Mouse (Mus musculus): Measurements from ENCODE around the gene Pbsn.
"Not testable (repeated sequence)": the region's sequence is repeated elsewhere in the genome, so short reads cannot be mapped to it uniquely, and the experiment has no call there.

The Pbsn gene

DNA sequence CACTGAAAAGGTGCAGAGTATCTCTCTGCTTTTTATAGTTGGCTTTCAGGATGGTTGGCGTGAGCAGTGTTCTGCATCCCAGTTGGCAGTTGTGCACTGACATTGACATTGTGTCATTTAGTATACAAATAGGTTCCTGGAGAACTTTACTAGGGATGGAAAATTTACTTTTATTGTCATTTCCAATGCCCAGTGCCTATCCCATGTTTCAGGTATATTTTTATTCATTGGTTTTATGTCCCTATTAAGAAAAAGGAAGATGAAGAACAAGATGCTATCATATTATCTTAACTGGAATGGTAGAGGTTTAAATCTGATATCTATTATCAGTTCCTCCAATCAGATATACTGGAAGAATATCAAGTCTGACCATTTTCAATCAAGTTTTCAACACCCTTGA is at the start of gene Pbsn:
Pbsn (minus strand) TSS at position 101 of the 400 bp plus-strand sequence.
- DNase-seq: no peak

DNA sequence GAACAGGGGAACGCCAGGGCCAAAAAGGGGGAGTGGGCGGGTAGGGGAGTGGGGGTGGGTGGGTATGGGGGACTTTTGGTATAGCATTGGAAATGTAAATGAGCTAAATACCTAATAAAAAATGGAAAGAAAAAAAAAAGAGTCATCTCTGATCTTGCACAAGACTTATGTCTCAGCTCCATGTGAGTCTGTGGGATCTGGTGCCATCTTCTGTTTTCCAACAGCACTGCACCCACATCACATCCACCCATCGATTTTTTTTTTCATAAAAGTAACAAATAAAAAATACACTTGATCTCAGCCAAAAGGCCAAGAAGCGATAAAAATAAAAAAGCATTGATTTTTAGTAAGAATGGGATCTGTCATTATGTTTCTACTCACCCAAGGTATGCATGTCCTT is 26.6 kb upstream of the Pbsn start:
- DNase-seq: not testable (repeated sequence)

DNA sequence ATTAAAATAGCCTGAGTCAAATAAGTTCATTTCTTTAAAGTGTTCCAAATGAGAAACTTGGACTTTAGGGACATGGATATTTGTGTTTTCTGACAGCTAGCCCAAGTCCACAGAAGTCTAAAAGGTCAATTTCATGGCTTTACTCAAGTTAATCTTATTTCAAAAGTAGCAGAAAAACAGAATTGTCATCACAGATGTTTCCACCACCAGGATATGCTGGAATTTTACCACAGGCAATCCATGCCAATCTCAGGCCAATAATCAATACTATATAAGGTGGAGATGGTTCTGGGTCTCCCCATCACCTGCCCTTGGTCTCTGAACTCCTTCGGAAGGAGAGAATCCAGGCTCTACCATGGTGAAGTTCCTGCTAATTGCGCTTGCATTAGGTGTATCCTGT is 11.0 kb upstream of the Pbsn start, which contains the start of gene Gm14744:
Gm14744 (plus strand) TSS at position 301 of the 400 bp plus-strand sequence.
- DNase-seq: not testable (repeated sequence)

DNA sequence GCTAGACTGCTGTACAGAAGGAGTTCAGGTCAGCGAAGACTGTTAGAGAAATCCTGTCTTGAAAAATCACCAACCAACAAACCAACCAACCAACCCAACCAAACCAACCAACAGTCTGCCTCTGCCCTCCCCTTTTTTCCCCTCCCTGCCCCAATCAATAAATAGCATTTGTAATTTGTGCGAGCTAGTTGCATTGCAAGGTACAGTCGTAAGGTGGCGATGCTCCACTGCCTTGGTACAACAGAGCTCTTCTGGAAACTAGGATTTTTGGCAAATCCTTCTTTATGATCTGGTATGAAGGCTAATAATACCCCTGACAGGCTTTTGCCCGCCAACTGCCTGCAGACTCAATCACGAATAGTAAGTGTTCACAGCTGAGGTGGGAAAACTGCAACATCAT is 41.4 kb downstream of the Pbsn start:
- no peak for DNase-seq

DNA sequence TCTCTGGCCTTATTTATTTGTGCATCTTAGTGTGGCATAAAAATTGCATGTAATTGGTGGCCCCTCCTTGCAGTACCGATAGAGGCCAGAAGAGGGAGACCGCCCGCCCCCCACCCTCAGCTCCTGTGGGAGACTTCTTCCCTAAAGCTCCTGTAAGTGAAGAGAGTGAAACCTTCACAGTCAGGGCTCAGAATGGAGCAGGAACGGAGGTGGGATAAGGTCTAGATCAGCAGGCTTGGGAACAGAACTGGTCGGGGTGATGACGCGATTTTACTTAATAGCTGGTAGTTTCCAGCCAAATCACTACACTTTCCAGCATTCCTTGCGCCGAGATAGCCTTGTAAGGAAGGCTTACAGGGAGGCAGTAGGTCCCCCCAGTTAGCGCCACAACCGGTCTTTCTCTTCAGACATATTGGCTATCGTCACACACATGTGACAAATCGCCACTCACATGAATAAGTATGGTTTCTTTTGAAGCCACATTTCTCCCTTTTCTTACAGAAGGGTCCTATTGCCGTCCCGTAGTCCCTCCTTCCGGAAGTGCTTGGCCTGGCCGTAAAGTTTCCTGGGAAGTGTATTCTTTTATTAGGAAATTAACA is 42.7 kb downstream of the Pbsn start:
- peak; percentile 4 to 46 for DNase-seq

DNA sequence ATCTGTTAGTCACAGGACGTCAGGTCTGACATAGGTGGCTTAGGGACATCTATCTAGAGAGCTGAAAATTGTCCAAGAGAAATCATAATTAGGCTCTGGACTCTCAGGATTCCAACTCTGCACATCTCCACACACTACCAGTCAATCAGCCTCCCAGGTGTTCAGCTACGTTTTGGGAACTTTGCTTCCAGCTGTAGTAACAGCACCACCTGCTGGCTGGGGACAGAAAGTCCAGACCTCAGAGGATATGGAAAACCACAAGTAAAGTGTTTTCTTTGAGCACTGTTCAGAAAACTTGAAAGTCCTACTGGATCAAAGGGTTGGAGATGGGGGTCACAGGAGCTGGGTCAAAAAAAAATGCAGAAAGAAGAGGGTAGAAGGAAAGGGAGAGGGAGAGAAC is 44.8 kb downstream of the Pbsn start:
- peak; percentile 31 to 44 for DNase-seq

DNA sequence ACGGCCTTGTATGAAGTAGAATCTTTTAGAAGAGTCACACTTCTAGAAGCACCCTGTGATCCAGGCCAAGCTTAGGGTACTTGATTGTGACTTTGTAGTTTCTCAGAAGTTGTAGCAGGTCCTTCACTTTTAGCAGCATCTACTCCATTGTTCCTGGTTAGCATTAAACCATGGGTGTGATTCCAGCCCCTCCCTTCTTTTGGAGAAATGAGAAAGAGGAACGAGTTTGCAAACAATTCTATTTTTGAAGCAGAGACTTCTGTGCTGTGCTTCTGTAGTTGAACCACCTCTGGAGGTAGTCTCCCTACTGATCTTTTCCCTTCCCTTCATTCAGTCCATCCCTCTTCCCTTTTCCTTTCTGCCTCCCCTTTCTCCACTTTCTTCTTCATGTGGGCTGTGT is 51.1 kb downstream of the Pbsn start:
- DNase-seq: no peak

DNA sequence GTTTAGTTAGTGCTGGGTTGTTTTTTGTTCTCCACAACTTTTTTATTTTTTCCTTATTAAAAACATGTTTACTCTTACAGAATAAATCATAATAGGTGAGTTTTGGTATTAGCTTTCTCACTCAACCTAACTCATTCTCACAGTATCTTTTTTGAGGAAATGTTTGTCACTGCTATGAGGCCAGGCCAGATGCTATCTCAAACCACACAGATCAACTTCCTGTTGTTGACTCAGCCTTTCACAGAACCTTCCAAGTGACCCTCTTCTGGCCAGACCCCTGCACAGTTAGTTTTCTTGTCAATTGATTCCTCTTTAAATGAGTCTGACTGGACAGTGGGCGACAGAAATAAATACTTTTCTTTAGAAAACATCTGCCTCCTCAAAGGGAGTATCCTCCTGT is 51.9 kb downstream of the Pbsn start:
- DNase-seq: no peak

DNA sequence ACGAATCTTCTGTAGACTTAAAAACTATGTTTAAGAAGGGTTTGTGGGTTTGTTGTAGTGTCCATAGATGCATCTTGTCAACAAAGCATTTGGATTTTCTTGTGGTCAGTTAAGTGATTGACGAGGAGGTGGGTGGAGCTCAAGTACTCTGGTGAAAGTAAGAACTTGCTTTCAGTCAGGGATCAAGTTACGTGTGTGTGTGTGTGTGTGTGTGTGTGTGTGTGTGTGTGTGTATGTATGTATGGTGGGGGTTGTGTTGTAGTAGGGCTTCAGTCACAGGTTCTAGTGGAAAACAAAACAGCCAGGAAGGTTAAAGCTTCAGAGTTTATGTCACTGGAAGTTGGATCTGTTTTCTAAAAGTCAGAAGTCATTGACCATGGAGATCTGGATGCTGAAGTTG is 53.9 kb downstream of the Pbsn start:
- no peak for DNase-seq

DNA sequence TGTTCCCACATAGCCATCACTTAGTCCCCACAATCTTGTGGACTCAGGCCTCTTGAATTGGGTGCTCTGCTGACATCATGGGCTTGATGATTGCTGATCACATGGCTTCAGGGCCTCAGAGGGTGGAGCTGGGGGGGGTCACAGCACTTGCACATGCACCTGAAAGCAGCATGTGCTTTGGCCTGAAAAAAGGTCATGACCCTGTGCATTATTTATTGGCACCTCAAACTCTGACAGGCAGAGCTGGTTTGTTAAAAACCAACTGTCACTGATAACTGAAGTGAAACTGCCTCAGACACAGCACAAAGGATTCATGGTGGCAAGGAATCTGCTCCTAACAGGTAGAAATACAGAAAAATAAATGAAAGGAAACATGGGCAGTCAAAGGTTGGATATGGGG is 55.6 kb downstream of the Pbsn start:
- DNase-seq: no peak

DNA sequence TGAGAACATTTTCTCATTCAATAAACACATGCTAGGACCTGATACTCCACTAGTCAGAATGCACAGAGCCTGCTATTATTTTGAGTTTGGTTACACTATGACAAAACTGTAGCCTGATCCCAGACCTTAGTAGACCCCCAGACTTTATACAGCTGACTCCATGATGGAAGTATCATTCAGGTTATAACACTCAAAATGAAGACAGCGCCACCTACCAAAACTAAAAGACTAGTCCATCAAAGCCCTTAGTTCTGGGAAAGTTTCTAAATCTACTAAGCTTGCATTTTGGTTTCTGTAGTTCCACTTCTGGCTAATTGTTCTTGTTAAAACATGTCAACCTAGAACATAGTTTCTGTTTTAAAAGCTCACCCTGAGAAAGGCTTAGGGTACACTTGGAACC is 56.5 kb downstream of the Pbsn start:
- no peak for DNase-seq

DNA sequence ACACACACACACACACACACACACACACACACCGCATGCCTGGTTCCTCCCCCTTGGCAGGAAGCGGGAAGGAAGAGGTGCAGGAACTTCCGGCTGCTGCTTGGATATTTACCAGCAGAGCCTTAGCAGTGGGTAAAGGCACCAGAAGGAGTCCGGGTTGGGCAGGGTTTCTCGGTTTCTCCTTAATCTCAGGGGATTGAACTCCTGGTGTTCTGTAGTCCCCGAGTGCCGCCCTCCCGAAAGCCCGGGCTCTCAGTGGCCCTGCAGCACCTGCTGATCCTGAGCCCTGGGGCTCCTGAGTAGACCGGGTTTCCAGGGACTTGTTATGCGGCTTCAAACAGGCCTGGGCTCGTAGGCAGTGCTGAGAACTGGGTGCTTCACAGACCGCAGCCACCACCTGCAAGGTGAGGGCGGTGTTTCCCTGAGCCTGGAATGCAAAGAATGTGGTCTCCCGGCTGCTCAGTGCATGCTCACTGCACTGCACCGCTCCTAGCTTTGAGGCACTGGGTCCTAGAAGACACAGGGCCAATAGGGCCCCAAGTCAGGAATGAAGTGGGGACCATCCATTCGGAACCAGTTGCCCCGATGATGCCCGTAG is 57.1 kb downstream of the Pbsn start, which contains the start of gene Prkx:
Prkx (minus strand) TSS at position 41 of the 598 bp plus-strand sequence.
- no peak for DNase-seq

DNA sequence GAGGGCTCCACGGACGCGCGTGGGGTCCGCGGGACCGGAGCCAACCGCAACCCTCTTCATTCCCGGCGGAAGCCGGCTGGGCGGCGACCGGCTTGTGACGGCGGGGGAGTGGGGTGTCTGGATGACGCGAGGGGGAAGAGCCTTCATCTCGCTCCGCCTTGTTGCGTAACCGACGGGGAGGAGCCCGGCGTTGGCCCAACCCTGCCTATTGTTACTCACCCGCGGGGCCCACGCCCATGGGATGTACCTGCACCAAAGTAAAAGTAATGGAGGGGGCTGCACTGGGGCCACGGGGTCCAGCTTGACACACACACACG is 57.6 kb downstream of the Pbsn start:
- peak; percentile 90 to 93 for DNase-seq

DNA sequence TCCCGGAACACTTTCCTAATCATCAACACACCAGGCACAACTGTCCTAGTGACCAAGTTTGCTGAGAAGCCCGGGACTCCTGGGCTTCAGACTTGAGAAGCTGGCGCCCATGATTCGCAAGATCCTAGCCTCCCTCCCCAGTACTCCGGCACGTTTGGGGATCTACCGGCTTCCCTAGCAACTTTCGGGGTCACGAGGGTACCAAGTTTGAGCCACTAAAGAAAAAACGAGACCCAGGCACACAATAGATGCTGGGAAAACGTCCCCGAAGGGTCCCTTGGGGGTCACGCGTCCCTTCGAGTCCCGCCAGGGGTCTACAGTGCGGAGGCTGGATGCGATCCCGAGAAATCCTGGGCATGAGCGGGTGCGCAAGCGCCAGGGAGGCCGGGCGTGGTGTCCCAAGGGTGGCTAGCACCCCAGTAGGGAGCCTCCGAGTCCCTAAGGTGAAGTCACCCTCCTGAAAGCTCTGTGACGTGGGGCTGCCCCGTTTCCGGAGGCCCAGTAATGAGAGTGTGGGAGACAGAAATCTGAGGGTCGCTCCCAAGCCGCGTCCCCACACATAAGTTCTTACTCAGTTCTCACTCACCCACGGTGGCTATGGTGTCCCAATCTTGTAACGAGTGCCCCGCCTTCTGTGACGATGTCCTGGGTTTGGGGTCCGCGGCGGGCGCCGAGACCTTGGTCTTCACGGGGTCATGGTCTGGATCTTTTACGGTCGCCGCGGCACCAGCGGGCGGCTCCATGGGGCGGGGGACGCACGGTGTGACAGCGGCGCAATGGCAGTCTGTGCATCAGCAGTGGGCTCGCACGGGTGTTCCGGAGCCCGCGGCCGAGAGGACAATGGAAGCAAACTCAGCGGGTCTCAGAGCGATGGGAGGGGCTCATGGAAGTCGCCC is 58.2 kb downstream of the Pbsn start:
- DNase-seq: peak in 1 of 2 experiments; percentile 4

DNA sequence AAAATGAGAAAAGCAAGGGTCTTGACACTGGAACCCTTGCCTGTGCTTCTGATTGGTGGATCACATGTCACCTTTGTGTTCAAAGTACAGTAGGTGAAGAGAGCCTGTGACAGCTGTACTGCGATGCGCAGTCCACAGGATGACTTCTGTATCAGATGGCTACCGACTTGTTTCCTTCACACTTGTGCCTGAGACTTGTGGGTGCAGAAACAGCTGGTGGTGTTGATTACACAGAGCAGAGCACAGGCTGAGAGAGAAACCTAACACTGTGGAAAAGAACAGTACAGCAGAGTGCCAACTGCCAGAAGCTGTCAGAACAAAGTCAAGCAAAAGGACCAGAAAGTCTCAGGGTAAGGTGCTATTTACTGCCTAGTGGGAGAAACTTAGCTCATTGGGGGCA is 64.7 kb downstream of the Pbsn start:
- no peak for DNase-seq
